Mouse (Mus musculus) midbrain, embryonic 14.5 days (tissue): Measurements from ENCODE around the gene Ston1. TPM values are rescaled to one million over a fixed set of nuclear protein-coding genes. Genes with fewer than 3 reads are reported as not detected.
A peak's percentile ranks its signal among the peaks of the same experiment; 100 is the strongest.

ENCODE experiments used
- ATAC-seq: fragments of 200-750 bp; cut with Nextera tagmentation; 2 replicates; pipeline ENCODE4 v1.8.0; 2017; ENCODE audit warnings: moderate number of reproducible peaks, moderate library complexity; ENCODE audit not compliant: low FRiP score, low TSS enrichment
- DNase-seq: peaks from one replicate; pipeline ENCODE4 v3.0.0-alpha.2; 2015
- H3K27ac ChIP-seq: fragments of 300-500 bp; sonication (generic); replicated peaks from 2 replicates; pipeline ENCODE4 v1.5.1; 2014; ENCODE audit warnings: mild to moderate bottlenecking, low read depth, low read length, moderate library complexity
- H3K27me3 ChIP-seq: fragments of 300-500 bp; sonication (generic); 2 replicates; pipeline ENCODE4 v1.6.1; 2014; ENCODE audit warnings: low read length, control low read depth, mixed read lengths; ENCODE audit not compliant: control insufficient read depth, insufficient read depth
- H3K36me3 ChIP-seq: fragments of 300-500 bp; sonication (generic); 2 replicates; pipeline ENCODE4 v1.6.1; 2014; ENCODE audit warnings: low read length, control low read depth; ENCODE audit not compliant: control insufficient read depth, insufficient read depth
- H3K4me1 ChIP-seq: fragments of 300-500 bp; sonication (generic); 2 replicates; pipeline ENCODE4 v1.6.1; 2014; ENCODE audit warnings: mild to moderate bottlenecking, antibody characterized with exemption, low read length, control low read depth; ENCODE audit not compliant: control insufficient read depth, insufficient read depth
- H3K4me2 ChIP-seq: fragments of 300-500 bp; sonication (generic); 2 replicates; pipeline ENCODE4 v1.6.1; 2014; ENCODE audit warnings: mild to moderate bottlenecking, low read length, moderate library complexity
- H3K4me3 ChIP-seq: fragments of 300-500 bp; sonication (generic); replicated peaks from 2 replicates; pipeline ENCODE4 v1.5.1; 2014; ENCODE audit warnings: low read depth, low read length
- H3K9ac ChIP-seq: fragments of 300-500 bp; sonication (generic); replicated peaks from 2 replicates; pipeline ENCODE4 v1.6.1; 2014; ENCODE audit warnings: mild to moderate bottlenecking, low read length, moderate library complexity
- H3K9me3 ChIP-seq: fragments of 300-500 bp; sonication (generic); 2 replicates; pipeline ENCODE4 v1.6.1; 2016; ENCODE audit warnings: low read length, control low read depth, mixed read lengths; ENCODE audit not compliant: control insufficient read depth
- WGBS: fragments of 180-500 bp; shearing (Covaris S2); extraction: QIAGEN DNeasy Blood & Tissue Kit; methylation state at CpG from one replicate; pipeline ENCODE4 v1.1.7; 2014; 5-methylcytosine and 5-hydroxymethylcytosine counted together
- polyA plus RNA-seq: library from polyadenylated mRNA; unstranded; fragments of >200 nt; fragmentation: Nextera tagmentation; extraction: Ambion mirVana; gene quantifications from 2 replicates; pipeline ENCODE4 v1.2.1, GENCODE M21; 2014

Gene Ston1
- polyA plus RNA-seq, 1 experiment from 2014 or later: 1.3 TPM

DNA sequence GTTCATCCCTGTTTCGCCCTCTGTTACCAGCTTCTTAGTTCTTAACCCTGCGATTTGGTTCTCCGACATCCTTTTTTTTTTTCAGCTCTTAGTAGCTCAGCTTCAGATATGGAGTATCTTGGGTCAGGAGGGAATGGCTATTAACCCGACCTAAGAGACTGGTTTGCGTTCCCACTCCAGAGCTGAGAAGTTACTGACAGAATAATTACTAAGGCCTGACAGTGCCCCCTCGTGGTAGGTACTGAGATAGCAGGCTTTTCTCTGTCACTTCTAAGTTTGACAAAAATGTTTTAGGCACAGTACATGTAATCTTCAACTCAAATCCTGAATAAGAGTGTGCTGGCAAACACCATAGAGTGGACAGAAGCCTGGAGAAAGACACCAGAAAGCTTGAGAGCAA, 43.5 kb downstream of the Ston1 start:
- Histone ChIP-seq H3K9ac (no peak overlapping the region), H3K4me1 (no peaks in the 10 kb centered on the region)
- ATAC-seq: no peak; the same call in 1 of the 2 replicates

DNA sequence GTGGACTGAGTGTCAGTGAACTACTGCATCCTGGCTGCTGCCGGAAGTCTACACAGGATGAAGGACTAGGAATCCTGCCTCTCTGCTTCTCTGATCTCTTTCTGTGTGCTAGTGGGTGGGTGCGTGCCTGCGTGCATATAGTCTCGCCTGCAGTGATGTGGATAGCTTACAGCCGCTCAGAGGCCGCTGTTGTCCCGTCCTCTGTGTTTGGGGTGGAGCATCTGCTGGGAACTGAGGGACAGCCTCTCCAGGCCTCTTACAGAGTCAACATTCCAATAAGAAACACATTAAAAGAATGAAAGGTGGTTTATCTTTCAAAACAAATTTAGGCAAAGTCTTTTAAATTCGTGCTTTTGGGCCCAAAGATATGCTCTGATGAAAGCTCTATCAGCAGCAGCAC, 44.4 kb downstream of the Ston1 start:
- Histone ChIP-seq H3K4me1 (no peaks in the 10 kb centered on the region), H3K27me3 (no peaks in the 10 kb centered on the region), H3K27ac (no peak overlapping the region), H3K9me3 (no peaks in the 10 kb centered on the region), H3K4me3 (no peak overlapping the region), H3K9ac (no peak overlapping the region), H3K36me3 (no peaks in the 10 kb centered on the region), H3K4me2 (no peak overlapping the region)
- DNase-seq (no peak), ATAC-seq (no peak)
- WGBS: 92% methylated on average over 8 of the region's 8 CpGs

More for the DNA sequence above, 43.5 kb downstream of the Ston1 start:
- Histone ChIP-seq H3K36me3 (no peaks in the 10 kb centered on the region), H3K27me3 (no peaks in the 10 kb centered on the region), H3K27ac (no peak overlapping the region), H3K9me3 (no peaks in the 10 kb centered on the region), H3K4me2 (no peak overlapping the region), H3K4me3 (no peak overlapping the region)
- 29% methylated on average over 6 of the region's 6 CpGs for WGBS
- peak; percentile 87 for DNase-seq

DNA sequence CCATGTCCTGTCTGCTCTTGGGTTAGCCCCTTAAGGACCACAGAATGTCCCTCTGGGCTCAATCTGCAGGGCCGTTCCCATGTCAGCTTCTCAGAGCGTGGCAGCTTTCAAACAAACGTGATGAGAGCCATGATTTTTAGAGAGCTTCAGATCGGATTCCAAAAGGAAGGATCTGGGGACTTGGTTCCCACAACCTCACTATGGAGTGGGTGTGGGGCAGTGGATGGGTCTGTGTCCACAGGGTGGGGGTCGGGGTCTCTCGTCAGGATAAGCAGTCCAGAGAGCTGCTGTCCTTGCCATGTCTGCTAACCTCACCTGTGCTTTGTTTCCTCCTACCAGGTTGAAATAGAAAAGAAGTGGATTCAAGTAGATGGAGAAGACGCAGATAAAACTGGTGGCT, 47.4 kb downstream of the Ston1 start:
- Histone ChIP-seq H3K9ac (no peak overlapping the region), H3K4me1 (no peaks in the 10 kb centered on the region), H3K36me3 (no peaks in the 10 kb centered on the region), H3K27me3 (no peaks in the 10 kb centered on the region), H3K9me3 (no peaks in the 10 kb centered on the region), H3K4me3 (no peak overlapping the region), H3K27ac (no peak overlapping the region), H3K4me2 (no peak overlapping the region)
- WGBS: 90% methylated on average over 7 of the region's 7 CpGs
- no peak for DNase-seq
- ATAC-seq: no peak

DNA sequence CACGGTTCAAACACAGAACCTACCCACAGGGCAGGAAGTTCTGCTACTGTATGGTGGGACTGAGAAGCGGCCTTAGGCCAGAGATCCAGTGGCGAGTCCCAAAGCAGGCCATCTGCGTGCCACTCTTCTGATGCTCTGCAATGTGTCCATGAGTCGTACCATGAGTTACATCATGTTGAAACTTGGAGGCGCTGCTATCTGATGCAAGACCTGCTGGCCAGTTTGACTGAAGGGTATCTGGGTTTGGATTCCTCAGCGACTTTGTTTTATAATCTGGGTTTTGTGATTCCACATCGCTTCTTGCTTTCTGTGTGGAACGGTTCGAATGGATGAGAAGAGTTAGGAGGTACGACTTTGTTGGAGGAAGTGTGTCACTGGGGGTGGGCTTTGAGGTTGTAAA, 47.8 kb downstream of the Ston1 start:
- DNase-seq: no peak
- Histone ChIP-seq H3K4me3 (no peak overlapping the region), H3K36me3 (no peaks in the 10 kb centered on the region), H3K4me2 (no peak overlapping the region), H3K4me1 (no peaks in the 10 kb centered on the region), H3K9ac (no peak overlapping the region), H3K9me3 (no peaks in the 10 kb centered on the region), H3K27ac (no peak overlapping the region), H3K27me3 (no peaks in the 10 kb centered on the region)
- no peak for ATAC-seq
- WGBS: 93% methylated on average over 11 of the region's 11 CpGs

DNA sequence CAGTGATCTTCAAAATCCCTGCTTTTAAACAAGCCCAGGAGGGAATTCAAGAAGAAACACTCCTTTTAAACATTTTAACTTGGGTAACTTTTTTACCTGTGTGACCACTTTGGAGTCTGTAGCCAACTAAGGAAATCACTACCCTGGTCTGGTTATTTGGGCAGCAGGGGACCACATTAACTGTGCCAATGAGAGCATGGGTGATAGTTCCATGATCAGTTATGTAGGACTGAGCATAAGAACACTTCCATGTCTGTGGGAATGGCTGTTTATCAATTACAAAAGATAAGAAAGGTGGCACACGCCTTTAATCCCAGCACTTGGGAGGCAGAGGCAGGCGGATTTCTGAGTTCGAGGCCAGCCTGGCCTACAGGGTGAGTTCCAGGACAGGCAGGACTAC, 49.7 kb downstream of the Ston1 start:
- DNase-seq (no peak), ATAC-seq (no peak)
- 93% methylated on average over 3 of the region's 3 CpGs for WGBS
- Histone ChIP-seq H3K4me2 (no peak overlapping the region), H3K9ac (no peak overlapping the region), H3K4me3 (no peak overlapping the region), H3K4me1 (no peaks in the 10 kb centered on the region), H3K27ac (no peak overlapping the region), H3K36me3 (no peaks in the 10 kb centered on the region), H3K27me3 (no peaks in the 10 kb centered on the region), H3K9me3 (no peaks in the 10 kb centered on the region)

DNA sequence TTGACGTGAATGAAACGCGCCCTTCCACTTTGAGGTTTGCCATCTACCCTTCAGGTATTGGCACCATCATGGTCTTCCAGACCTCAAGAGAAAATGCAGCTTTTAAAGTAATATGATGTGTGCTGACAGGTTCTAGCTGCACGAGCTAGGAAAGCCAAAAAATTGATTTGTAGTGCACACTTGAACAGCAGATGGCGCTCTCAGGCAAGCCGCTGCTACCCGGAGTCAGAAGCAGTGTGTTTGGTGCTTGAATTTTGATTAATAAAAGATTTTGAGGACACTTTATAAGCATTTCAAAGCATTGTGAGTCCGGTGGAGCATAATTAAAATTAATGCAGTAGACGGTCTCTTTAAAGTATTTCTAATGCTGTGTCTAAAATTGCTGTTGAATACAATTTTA, 54.5 kb downstream of the Ston1 start:
- WGBS: 4% methylated on average over 9 of the region's 9 CpGs
- H3K9ac ChIP-seq: no peak overlapping the region
- H3K27ac ChIP-seq: no peak overlapping the region
- H3K4me1 ChIP-seq: peaks cover 3% of the 10 kb centered on the region; the same call in 1 of the 2 replicates
- no peaks in the 10 kb centered on the region for H3K27me3 ChIP-seq
- H3K4me2 ChIP-seq: no peak overlapping the region
- ATAC-seq (peak; percentile 61; the same call in 1 of the 2 replicates), DNase-seq (peak; percentile 92)
- H3K4me3 ChIP-seq: no peak overlapping the region
- H3K9me3 ChIP-seq: no peaks in the 10 kb centered on the region
- H3K36me3 ChIP-seq: no peaks in the 10 kb centered on the region

DNA sequence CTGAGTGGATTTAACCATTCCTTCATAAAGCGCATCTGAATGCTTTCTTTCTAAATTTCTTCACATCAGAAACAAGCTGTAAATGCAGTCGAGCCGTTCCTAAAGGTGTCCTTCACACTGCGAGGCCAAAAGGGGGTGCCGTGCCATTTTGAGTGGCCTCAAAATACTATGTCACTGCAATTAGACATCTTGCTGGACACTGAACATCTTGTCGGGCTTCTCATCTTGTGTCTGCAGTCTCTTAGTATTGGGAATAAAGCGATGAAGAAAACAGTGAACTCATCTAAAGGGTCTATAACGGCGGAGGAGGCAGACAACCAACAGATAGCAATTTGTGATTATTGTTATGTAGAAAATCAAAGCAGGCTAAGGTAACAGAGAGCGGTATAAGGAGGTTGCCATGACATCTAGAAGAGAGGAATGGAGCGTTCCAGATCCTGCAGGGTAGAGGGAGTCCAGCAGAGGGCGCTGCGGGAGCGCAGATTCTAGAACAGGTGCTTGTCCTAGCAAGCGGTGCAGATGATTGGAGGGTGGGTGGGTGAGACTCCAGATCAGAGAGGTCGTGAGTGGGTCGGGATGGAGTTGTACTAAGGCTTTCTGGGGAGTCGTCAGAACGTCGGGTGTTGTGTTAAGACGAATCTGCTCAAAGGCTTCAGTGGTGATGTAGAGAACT, 55.4 kb downstream of the Ston1 start:
- Histone ChIP-seq H3K4me3 (no peak overlapping the region), H3K27me3 (no peaks in the 10 kb centered on the region), H3K4me1 (peaks cover 3% of the 10 kb centered on the region; the same call in 1 of the 2 replicates), H3K9me3 (no peaks in the 10 kb centered on the region), H3K4me2 (peak overlapping the region; percentile 23), H3K9ac (no peak overlapping the region), H3K36me3 (no peaks in the 10 kb centered on the region), H3K27ac (peak overlapping the region; percentile 63)
- ATAC-seq (peak; percentile 84), DNase-seq (peak; percentile 93)
- 18% methylated on average over 21 of the region's 21 CpGs for WGBS

DNA sequence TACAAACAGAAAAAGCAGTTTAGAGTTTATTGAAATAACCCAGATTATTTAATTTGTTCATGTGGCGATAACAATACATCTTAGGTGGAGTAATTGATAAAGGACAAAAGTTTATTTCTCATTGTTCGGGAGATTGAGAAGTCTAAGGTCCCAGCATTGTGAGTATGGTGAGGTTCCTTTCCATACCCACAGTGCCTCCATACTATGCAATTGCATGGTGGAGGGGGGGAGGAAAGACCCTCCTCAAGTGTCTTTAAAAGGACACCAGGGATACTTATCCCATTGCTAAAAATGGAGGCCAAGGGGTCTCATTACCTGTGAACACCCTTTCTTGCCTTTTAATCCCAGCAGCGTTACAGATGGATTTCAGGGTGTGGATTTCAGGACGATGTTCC, 55.9 kb downstream of the Ston1 start:
- no peak for DNase-seq
- H3K4me2 ChIP-seq: peak overlapping the region; percentile 23
- no peak overlapping the region for H3K9ac ChIP-seq
- H3K27ac ChIP-seq: no peak overlapping the region
- H3K4me1 ChIP-seq: peaks cover 3% of the 10 kb centered on the region; the same call in 1 of the 2 replicates
- 76% methylated on average over 4 of the region's 4 CpGs for WGBS
- H3K27me3 ChIP-seq: no peaks in the 10 kb centered on the region
- 0 out of 2 replicates have a peak, but pooled peaks have one; percentile 24 for ATAC-seq
- H3K36me3 ChIP-seq: no peaks in the 10 kb centered on the region
- H3K9me3 ChIP-seq: no peaks in the 10 kb centered on the region
- H3K4me3 ChIP-seq: no peak overlapping the region

DNA sequence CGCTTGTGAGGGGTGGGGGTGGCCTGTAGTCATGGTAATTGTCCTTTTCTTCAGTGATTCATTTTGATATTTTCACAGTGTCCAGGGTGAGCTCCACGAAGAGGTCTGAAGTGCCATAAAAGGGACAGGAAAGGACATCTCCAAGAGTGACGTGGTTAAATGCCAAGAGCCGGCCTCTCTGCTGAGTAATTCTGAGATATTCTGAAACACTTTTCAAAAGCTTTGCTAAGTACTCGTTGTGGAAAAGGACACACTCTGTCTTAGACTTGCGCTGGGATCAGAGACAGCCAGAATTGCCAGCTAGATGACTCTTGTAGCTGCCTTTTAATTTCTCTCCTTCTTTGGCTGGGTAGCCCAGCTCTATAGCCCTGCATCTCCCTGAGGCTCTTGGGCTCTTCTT, 61.0 kb downstream of the Ston1 start:
- 87% methylated on average over 6 of the region's 6 CpGs for WGBS
- H3K9ac ChIP-seq: no peak overlapping the region
- no peaks in the 10 kb centered on the region for H3K9me3 ChIP-seq
- no peak overlapping the region for H3K27ac ChIP-seq
- H3K4me3 ChIP-seq: no peak overlapping the region
- ATAC-seq (no peak), DNase-seq (no peak)
- H3K36me3 ChIP-seq: no peaks in the 10 kb centered on the region
- no peak overlapping the region for H3K4me2 ChIP-seq
- H3K27me3 ChIP-seq: no peaks in the 10 kb centered on the region
- H3K4me1 ChIP-seq: no peaks in the 10 kb centered on the region
